Mouse (Mus musculus) small intestine, adult 2 months (tissue): ENCODE data around the gene Zc3h7a. TPM values are rescaled to one million over a fixed set of nuclear protein-coding genes. Genes with fewer than 3 reads are reported as not detected.

Source experiments
- H3K27ac ChIP-seq: fragments of 200-500 bp; 2 replicates; pipeline ENCODE4 v1.5.1; 2012; ENCODE audit warnings: low read depth, low read length, control low read depth, inconsistent platforms; ENCODE audit not compliant: insufficient read depth
- H3K27me3 ChIP-seq: fragments of 200-500 bp; 2 replicates; pipeline ENCODE4 v1.6.1; 2012; ENCODE audit warnings: mild to moderate bottlenecking, moderate library complexity, low read length, inconsistent platforms; ENCODE audit not compliant: control insufficient read depth, insufficient read depth
- H3K36me3 ChIP-seq: fragments of 200-500 bp; 2 replicates; pipeline ENCODE4 v1.6.1; 2012; ENCODE audit warnings: mild to moderate bottlenecking, low read length, control low read depth, inconsistent platforms; ENCODE audit not compliant: control insufficient read depth, insufficient read depth
- H3K4me1 ChIP-seq: fragments of 200-500 bp; 2 replicates; pipeline ENCODE4 v1.6.1; 2012; ENCODE audit warnings: low read length, inconsistent platforms, mixed read lengths; ENCODE audit not compliant: control insufficient read depth, insufficient read depth, insufficient read length
- H3K4me3 ChIP-seq: fragments of 200-500 bp; 2 replicates; pipeline ENCODE4 v1.5.1; 2012; ENCODE audit warnings: low read depth, mild to moderate bottlenecking, control low read depth, inconsistent platforms, low read length, moderate library complexity
- CTCF ChIP-seq: fragments of 200-500 bp; IDR thresholded peaks from 2 replicates; pipeline ENCODE4 v1.5.1; 2012; ENCODE audit warnings: low read depth, mild to moderate bottlenecking, control low read depth, inconsistent platforms, low read length, moderate library complexity, mixed read lengths; ENCODE audit not compliant: insufficient replicate concordance, insufficient read length; ENCODE audit errors: extremely low read depth
- POLR2A ChIP-seq: fragments of 200-500 bp; IDR thresholded peaks from 2 replicates; pipeline ENCODE4 v1.6.1; 2012; ENCODE audit warnings: low read depth, mild to moderate bottlenecking, control low read depth, inconsistent platforms, low read length, moderate library complexity
- whole genome bisulfite sequencing: fragments of 180-500 bp; shearing (Covaris S2); methylation state at CpG from one replicate; pipeline ENCODE4 v1.1.7; 2018; 5-methylcytosine and 5-hydroxymethylcytosine counted together
- polyA plus RNA-seq: library from polyadenylated mRNA; depleted of rRNA; stranded (reverse); fragments of >200 nt; gene quantifications from 2 replicates; pipeline ENCODE4 v1.2.3, GENCODE M21; 2012; rRNA removed

Gene Zc3h7a
- 13.1 and 23.2 TPM in 2 replicates for polyA plus RNA-seq

DNA sequence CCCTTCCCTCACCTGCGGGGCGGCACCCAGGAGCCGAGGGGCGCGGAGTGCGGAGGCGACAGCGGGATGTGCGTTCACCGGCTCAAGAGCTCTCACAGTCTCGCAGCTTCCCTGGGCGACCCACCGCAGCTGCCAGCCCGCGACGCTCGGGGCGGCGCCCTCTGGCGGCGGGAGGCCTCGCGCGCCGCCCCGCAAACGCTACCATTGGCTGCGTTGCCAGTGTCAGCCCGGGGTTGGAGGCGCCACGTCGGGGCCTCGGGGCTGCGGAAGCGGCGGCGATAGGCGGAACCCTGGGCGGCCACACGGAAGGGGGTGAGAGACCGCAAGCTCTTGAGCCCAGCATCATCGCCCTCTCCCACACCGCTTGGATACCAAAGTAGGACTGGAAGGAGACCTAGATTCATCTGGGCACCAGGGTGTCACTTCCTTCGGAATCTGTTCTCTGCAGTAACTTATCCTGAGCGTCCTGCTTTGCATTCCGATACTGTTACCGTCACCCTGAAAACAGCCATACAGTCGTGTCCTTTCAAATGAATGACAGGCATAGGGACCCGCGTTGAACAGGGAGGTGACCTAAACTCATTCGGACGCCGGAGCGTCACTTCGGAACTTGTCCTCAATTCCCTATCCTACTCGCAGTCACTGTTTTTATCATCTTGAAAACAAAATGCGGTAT is at the start of gene Zc3h7a:
Gene Zc3h7a, minus strand, starts transcription at position 186 of the 676 bp plus-strand sequence.
- TF ChIP-seq POLR2A (peak; percentile 94), CTCF (peak; percentile 84)
- H3K36me3 ChIP-seq = no peaks in the 10 kb centered on the region
- peaks cover 20% of the 10 kb centered on the region for H3K4me1 ChIP-seq
- 1% methylated on average over 54 of the region's 57 CpGs for WGBS
- peak within 1 kb of the TSS; percentile 95 for H3K27ac ChIP-seq
- H3K27me3 ChIP-seq = no peaks in the 10 kb centered on the region
- peak within 1 kb of the TSS; percentile 96 for H3K4me3 ChIP-seq

DNA sequence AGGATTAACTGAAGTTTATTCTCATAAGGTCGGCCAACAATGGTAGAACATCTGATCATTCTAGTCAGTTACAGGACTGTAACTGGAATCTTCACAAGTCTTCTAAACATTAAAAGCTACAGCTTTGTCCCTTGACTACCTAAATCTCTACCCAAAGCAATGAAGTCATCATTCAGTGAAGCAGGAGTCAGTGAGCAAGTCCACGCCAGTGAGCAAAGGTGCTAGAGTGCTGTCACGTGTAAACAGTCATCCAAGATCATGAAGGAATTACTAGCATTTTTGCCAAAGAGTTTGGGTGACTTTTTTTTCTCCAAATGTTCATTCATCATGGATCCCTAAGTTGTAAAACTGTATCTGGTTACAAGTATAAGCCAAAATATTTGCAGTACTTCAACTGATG is 41.6 kb upstream of the Zc3h7a start:
- H3K4me3 ChIP-seq = no peak overlapping the region
- no peak for TF ChIP-seq CTCF
- no peak for TF ChIP-seq POLR2A
- no peak overlapping the region for H3K27ac ChIP-seq
- no peaks in the 10 kb centered on the region for H3K27me3 ChIP-seq
- WGBS = 76% methylated on average over 3 of the region's 3 CpGs
- peaks cover 25% of the 10 kb centered on the region for H3K36me3 ChIP-seq
- no peaks in the 10 kb centered on the region for H3K4me1 ChIP-seq

DNA sequence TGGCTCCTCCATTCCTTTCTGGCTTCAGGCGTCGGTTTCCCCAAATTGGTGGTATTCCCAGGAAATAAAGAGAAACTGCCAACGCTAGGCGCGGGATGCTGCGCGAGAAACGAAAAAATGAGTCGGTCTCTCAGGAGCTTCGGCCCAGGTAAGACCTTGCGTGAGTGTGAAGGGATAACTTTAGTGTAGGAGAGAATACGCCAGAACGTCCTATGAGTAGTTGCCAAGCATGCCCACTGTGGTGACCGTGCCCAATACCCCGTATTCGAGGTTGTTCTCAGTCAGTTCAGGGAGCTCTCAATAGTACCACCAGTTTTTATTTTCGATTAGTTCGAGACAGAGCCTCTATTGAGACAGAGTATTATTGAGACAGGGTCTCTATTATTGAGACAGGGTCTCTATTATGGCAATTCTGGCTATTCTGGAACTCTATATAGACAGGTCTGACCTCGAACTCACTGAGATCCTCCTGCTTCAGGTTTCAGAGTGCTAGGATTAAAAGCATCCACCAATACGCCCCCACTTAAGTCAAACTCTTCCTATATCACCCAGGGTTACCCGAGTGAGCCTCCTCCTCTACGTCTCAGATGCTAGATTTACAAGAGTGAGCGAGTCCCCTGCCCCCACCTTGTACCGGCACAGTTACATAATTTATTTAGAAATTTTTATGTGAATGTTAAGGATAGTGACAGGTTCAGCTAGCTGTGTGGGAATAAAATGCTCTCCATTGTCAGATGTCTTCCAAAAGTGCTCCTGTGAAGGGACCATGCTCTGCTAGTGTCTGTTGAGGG is 27.6 kb upstream of the Zc3h7a start:
- TF ChIP-seq POLR2A = no peak
- TF ChIP-seq CTCF = no peak
- Histone ChIP-seq H3K4me3 (peak overlapping the region; percentile 87), H3K4me1 (no peaks in the 10 kb centered on the region; the same call in 1 of the 2 replicates), H3K27me3 (no peaks in the 10 kb centered on the region), H3K27ac (no peak overlapping the region), H3K36me3 (peaks cover 13% of the 10 kb centered on the region)
- 3% methylated on average over 24 of the region's 24 CpGs for WGBS

- Histone ChIP-seq H3K36me3 (peaks cover 21% of the 10 kb centered on the region), H3K4me1 (no peaks in the 10 kb centered on the region; the same call in 1 of the 2 replicates), H3K27me3 (no peaks in the 10 kb centered on the region), H3K27ac (peak within 1 kb of the TSS; percentile 54), H3K4me3 (peak within 1 kb of the TSS; percentile 87)
- WGBS = under 1% methylated on average over 68 of the region's 68 CpGs
- TF ChIP-seq CTCF (no peak), POLR2A (peak; percentile 60)
These were observed 26.7 kb upstream of the Zc3h7a start, which contains the start of gene Rsl1d1 for GRCm38 (mm10) chr16:11202571-11203554. Gene Rsl1d1, minus strand, starts transcription at chr16:11203331.

DNA sequence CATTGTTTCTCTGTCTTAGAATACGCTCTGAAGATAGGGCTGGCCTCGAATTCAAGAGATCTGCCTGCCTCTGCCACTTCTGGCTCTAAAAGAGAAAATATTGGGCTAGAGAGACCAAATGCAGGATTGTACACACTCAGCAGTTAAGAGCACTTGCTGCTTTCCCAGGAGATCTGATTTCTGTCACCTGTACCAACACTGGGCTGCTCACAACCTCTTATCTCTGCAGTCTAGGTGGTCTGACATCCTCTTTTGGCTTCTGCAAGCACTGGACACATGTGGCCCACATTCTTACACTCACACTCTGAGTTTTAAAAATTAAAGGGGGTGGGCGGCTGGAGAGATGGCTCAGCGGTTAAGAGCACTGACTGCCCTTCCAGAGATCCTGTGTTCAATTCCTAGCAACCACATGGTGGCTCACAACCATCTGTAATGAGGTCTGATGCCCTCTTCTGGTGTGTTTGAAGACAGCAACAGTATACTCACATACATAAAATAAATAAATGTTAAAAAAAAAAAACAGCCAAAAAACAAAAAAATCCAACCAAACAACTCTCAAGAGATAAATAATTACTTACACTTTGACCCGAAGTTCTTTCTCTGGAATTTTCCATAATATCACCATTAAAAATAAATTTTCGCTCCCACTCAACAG is 25.7 kb upstream of the Zc3h7a start:
- no peak overlapping the region for H3K4me3 ChIP-seq
- H3K4me1 ChIP-seq = no peaks in the 10 kb centered on the region; the same call in 1 of the 2 replicates
- no peak for TF ChIP-seq POLR2A
- no peak for TF ChIP-seq CTCF
- peaks cover 30% of the 10 kb centered on the region for H3K36me3 ChIP-seq
- no peaks in the 10 kb centered on the region for H3K27me3 ChIP-seq
- 68% methylated on average over 6 of the region's 6 CpGs for WGBS
- H3K27ac ChIP-seq = no peak overlapping the region

DNA sequence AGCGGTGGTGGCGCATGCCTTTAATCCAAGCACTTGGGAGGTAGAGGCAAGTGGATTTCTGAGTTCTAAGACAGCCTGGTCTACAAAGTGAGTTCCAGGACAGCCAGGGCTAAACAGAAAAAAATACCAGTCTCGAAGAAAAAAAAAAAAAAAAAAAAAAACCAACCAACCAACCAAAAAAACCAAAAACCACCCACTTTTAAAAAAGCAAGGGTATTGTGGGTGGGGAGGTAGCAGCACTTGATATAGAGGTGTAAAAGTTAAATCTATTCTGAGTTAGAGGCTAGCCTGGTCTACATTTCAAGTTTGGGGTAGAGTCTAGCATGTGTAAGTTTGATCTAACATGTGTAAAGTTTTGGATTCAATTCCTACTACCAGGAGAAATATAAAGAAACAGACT is 24.1 kb upstream of the Zc3h7a start:
- H3K4me1 ChIP-seq = no peaks in the 10 kb centered on the region; the same call in 1 of the 2 replicates
- H3K27ac ChIP-seq = no peak overlapping the region
- no peak overlapping the region for H3K4me3 ChIP-seq
- TF ChIP-seq POLR2A (no peak), CTCF (no peak)
- 81% methylated on average over 3 of the region's 3 CpGs for WGBS
- H3K36me3 ChIP-seq = peaks cover 43% of the 10 kb centered on the region
- no peaks in the 10 kb centered on the region for H3K27me3 ChIP-seq
